Mouse (Mus musculus): ENCODE data around the gene Slc17a8.
"Not testable (repeated sequence)": the region's sequence is repeated elsewhere in the genome, so short reads cannot be mapped to it uniquely, and the experiment has no call there.

GRCm38 (mm10) chr10:89670371-89670770 lies 49.3 kb upstream of the Slc17a8 start:
- not testable (repeated sequence) for TF ChIP-seq CTCF (IDR thresholded peaks at IDR 0.05; ENCODE audit: low read depth, low read length); POLR2A (IDR thresholded peaks at IDR 0.05; ENCODE audit: insufficient read depth, low read length); EP300 (IDR thresholded peaks at IDR 0.05; ENCODE audit: insufficient read depth, low read depth, low read length)
